Mouse (Mus musculus): ENCODE measurements around the gene Vmn2r49. TPM values are rescaled to one million over a fixed set of nuclear protein-coding genes. Genes with fewer than 3 reads are reported as not detected.
"Not testable (repeated sequence)": the region's sequence is repeated elsewhere in the genome, so short reads cannot be mapped to it uniquely, and the experiment has no call there.

The Vmn2r49 gene
- polyA plus RNA-seq (2016; fragmentation: Nextera tagmentation; extraction: Ambion mirVana), result not detected in 2 replicates

GRCm38 (mm10) chr7:9992157-9992556 is at the start of gene Vmn2r49:
Vmn2r49 (minus strand) TSS chr7:9992257.
- not testable (repeated sequence) for ATAC-seq (ENCODE audit: insufficient number of reproducible peaks, insufficient read depth, low FRiP score, low TSS enrichment, low read depth)

DNA sequence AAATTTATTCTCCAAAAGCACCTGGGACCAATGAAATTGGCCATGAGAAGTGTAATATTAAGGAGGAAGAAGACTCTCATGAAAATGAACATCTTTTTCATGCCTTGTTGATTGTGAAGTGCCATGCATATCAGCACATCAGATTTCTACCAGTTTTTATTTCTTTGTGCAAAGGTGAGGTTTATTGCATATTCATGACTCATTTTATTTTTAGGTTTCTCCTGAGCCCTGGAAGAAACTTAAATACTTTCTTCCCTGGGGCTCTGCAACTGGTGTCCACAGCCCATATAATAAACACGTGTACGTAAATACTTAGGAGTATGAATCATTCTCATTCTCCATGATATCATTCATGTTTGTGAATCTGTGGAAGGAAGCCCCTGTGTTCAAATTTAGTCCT is 38.6 kb downstream of the Vmn2r49 start, which contains the start of gene Vmn2r48:
Gene Vmn2r48 (minus strand): TSS at position 101 of the 400 bp plus-strand sequence.
- H3K4me1 ChIP-seq (replicated peaks); H3K9me3 ChIP-seq; ATAC-seq (ENCODE audit: insufficient number of reproducible peaks, insufficient read depth, low FRiP score, low TSS enrichment, low read depth); H3K9ac ChIP-seq (replicated peaks); H3K36me3 ChIP-seq; H3K27me3 ChIP-seq; H3K4me3 ChIP-seq (replicated peaks); H3K27ac ChIP-seq; H3K4me2 ChIP-seq: not testable (repeated sequence)
- 81% methylated on average over 2 of the region's 2 CpGs for WGBS

More at GRCm38 (mm10) chr7:9992157-9992556, at the start of gene Vmn2r49:
- 50% methylated on average over 1 of the region's 2 CpGs for WGBS
- H3K27ac ChIP-seq; H3K4me3 ChIP-seq (replicated peaks); H3K27me3 ChIP-seq; H3K9ac ChIP-seq (replicated peaks); H3K36me3 ChIP-seq; H3K4me1 ChIP-seq (replicated peaks); H3K9me3 ChIP-seq; H3K4me2 ChIP-seq: not testable (repeated sequence)

Other genes with a start within 250 kb of the Vmn2r49 start
- gene Vmn2r46, start 221.7 kb downstream of the Vmn2r49 start, polyA plus RNA-seq (2016; fragmentation: Nextera tagmentation; extraction: Ambion mirVana), result not detected in 2 replicates
- not detected in 2 replicates for gene Vmn2r47, start 150.9 kb downstream of the Vmn2r49 start, polyA plus RNA-seq (2016; fragmentation: Nextera tagmentation; extraction: Ambion mirVana)
- gene Vmn2r48, start 38.7 kb downstream of the Vmn2r49 start, polyA plus RNA-seq (2016; fragmentation: Nextera tagmentation; extraction: Ambion mirVana), result not detected in 2 replicates
- not detected in 2 replicates for gene Vmn2r50, start 61.0 kb upstream of the Vmn2r49 start, polyA plus RNA-seq (2016; fragmentation: Nextera tagmentation; extraction: Ambion mirVana)
- gene Vmn2r51, start 113.5 kb upstream of the Vmn2r49 start, polyA plus RNA-seq (2016; fragmentation: Nextera tagmentation; extraction: Ambion mirVana), result not detected in 2 replicates
- gene Vmn2r52, start 184.3 kb upstream of the Vmn2r49 start, polyA plus RNA-seq (2016; fragmentation: Nextera tagmentation; extraction: Ambion mirVana), result not detected in 2 replicates